8 mouse cellular contexts compared by ENCODE assay signal in genomic region chr3:95142617-95143011, GRCm38 (mm10). TPM values are rescaled to one million over a fixed set of nuclear protein-coding genes. Genes with fewer than 3 reads are reported as not detected.
A peak's percentile ranks its signal among the peaks of the same experiment; 100 is the strongest.
DNase-seq lines count a peak whose midpoint lies in the region; ATAC-seq lines count a peak whose summit lies in the region.

No protein-coding gene starts in this region.

- 11% methylated on average over 5 of the region's 5 CpGs for WGBS in embryonic facial prominence, embryonic 11.5 days
- 10% methylated on average over 5 of the region's 5 CpGs for WGBS in kidney, embryonic 15.5 days
- 11% methylated on average over 5 of the region's 5 CpGs for WGBS in liver, embryonic 11.5 days

- no peaks in the 10 kb centered on the region; the same call in 1 of the 2 replicates for H3K36me3 ChIP-seq in embryonic facial prominence, embryonic 11.5 days (replicated peaks; ENCODE audit: control insufficient read depth, insufficient read depth, low read depth, low read length)
- H3K36me3 ChIP-seq in kidney, embryonic 15.5 days: peaks cover 20% of the 10 kb centered on the region
- no peaks in the 10 kb centered on the region for H3K36me3 ChIP-seq in liver, embryonic 11.5 days (ENCODE audit: control insufficient read depth, insufficient read depth, low read length)

- no peak overlapping the region for H3K4me2 ChIP-seq in embryonic facial prominence, embryonic 11.5 days (ENCODE audit: low read depth, low read length)
- no peak overlapping the region for H3K4me2 ChIP-seq in kidney, embryonic 15.5 days
- peak overlapping the region; percentile 6 for H3K4me2 ChIP-seq in liver, embryonic 11.5 days

- H3K9me3 ChIP-seq in embryonic facial prominence, embryonic 11.5 days (replicated peaks; ENCODE audit: control insufficient read depth, low read length): no peaks in the 10 kb centered on the region
- no peaks in the 10 kb centered on the region for H3K9me3 ChIP-seq in kidney, embryonic 15.5 days (replicated peaks)
- no peaks in the 10 kb centered on the region for H3K9me3 ChIP-seq in liver, embryonic 11.5 days (ENCODE audit: control insufficient read depth, low read length)

- no peaks in the 10 kb centered on the region for H3K27me3 ChIP-seq in embryonic facial prominence, embryonic 11.5 days (ENCODE audit: control insufficient read depth, insufficient read depth, low read length)
- H3K27me3 ChIP-seq in kidney, embryonic 15.5 days: no peaks in the 10 kb centered on the region
- no peaks in the 10 kb centered on the region for H3K27me3 ChIP-seq in liver, embryonic 11.5 days (replicated peaks; ENCODE audit: control insufficient read depth, insufficient read depth, low read length)

- peak; percentile 91 for DNase-seq in 3T3-L1 (ENCODE audit: low read depth, low spot score)
- peak; percentile 92 for DNase-seq in adrenal gland, postnatal 14 days
- DNase-seq in embryonic facial prominence, embryonic 11.5 days (ENCODE audit: low spot score): peak; percentile 88
- peak; percentile 70 to 88 for DNase-seq in heart, adult 9 months (ENCODE audit: low spot score in 2 of 2)
- peak; percentile 81 for DNase-seq in liver, embryonic 11.5 days (ENCODE audit: low spot score)
- DNase-seq in spleen, postnatal 36 days (ENCODE audit: low spot score in 2 of 2): peak; percentile 84 to 87

- no peak overlapping the region for H3K4me3 ChIP-seq in embryonic facial prominence, embryonic 11.5 days (ENCODE audit: low read depth, low read length)
- H3K4me3 ChIP-seq in kidney, embryonic 15.5 days (replicated peaks): no peak overlapping the region
- H3K4me3 ChIP-seq in liver, embryonic 11.5 days (ENCODE audit: low read depth, low read length): no peak overlapping the region; the same call in 1 of the 2 replicates

- H3K27ac ChIP-seq in embryonic facial prominence, embryonic 11.5 days (replicated peaks; ENCODE audit: low read depth, low read length): no peak overlapping the region
- H3K27ac ChIP-seq in kidney, embryonic 15.5 days: no peak overlapping the region
- no peak overlapping the region for H3K27ac ChIP-seq in liver, embryonic 11.5 days (ENCODE audit: low read depth, low read length)

- no peaks in the 10 kb centered on the region for H3K4me1 ChIP-seq in embryonic facial prominence, embryonic 11.5 days (ENCODE audit: control insufficient read depth, insufficient read depth, low read length)
- H3K4me1 ChIP-seq in kidney, embryonic 15.5 days: peaks cover 3% of the 10 kb centered on the region; the same call in 1 of the 2 replicates
- H3K4me1 ChIP-seq in liver, embryonic 11.5 days (replicated peaks; ENCODE audit: control insufficient read depth, insufficient read depth, low read length): peaks cover 7% of the 10 kb centered on the region

- 0 out of 2 replicates have a peak, but pooled peaks have one; percentile 56 for ATAC-seq in embryonic facial prominence, embryonic 11.5 days (replicated peaks; ENCODE audit: insufficient number of reproducible peaks, low FRiP score, low TSS enrichment, low read depth)
- peak; percentile 59 for ATAC-seq in kidney, embryonic 15.5 days (replicated peaks; ENCODE audit: low FRiP score)
- peak; percentile 81 for ATAC-seq in liver, embryonic 11.5 days (replicated peaks; ENCODE audit: low FRiP score)
- ATAC-seq in monocyte, adult 5-6 weeks (replicated peaks; ENCODE audit: insufficient number of reproducible peaks, low FRiP score, low TSS enrichment, poor library complexity, severe bottlenecking): peak; percentile 68

- no peak overlapping the region for H3K9ac ChIP-seq in embryonic facial prominence, embryonic 11.5 days (replicated peaks; ENCODE audit: low read length)
- no peak overlapping the region for H3K9ac ChIP-seq in kidney, embryonic 15.5 days
- H3K9ac ChIP-seq in liver, embryonic 11.5 days (ENCODE audit: low read depth, low read length): no peak overlapping the region

RNA-seq across cellular contexts. Expression of gene Tnfaip8l2, which starts 0.5 kb away (rescaled TPM):
- total RNA-seq in adrenal gland, postnatal 14 days (2021): 1.7 and 7.8 TPM in 2 replicates
- polyA plus RNA-seq in embryonic facial prominence, embryonic 11.5 days (2014; fragmentation: Nextera tagmentation; extraction: Ambion mirVana): 2.0 and 2.5 TPM in 2 replicates
- 2.7 and 2.9 TPM in 2 replicates for polyA plus RNA-seq in kidney, embryonic 15.5 days (2015; fragmentation: Nextera tagmentation; extraction: Ambion mirVana)
- 4.8 and 5.4 TPM in 2 replicates for polyA plus RNA-seq in liver, embryonic 11.5 days (2014; fragmentation: Nextera tagmentation; extraction: Ambion mirVana)
- total RNA-seq in monocyte, adult 5-6 weeks (2017): 63.2 to 73.9 TPM (median 73.1 TPM) in 3 replicates

RNA-seq across cellular contexts. Expression of gene Lysmd1, which starts 8.7 kb away (rescaled TPM):
- total RNA-seq in adrenal gland, postnatal 14 days (2021): 9.0 and 11.3 TPM in 2 replicates
- polyA plus RNA-seq in embryonic facial prominence, embryonic 11.5 days (2014; fragmentation: Nextera tagmentation; extraction: Ambion mirVana): 13.2 and 15.1 TPM in 2 replicates
- 14.5 and 15.5 TPM in 2 replicates for polyA plus RNA-seq in kidney, embryonic 15.5 days (2015; fragmentation: Nextera tagmentation; extraction: Ambion mirVana)
- 8.9 and 9.1 TPM in 2 replicates for polyA plus RNA-seq in liver, embryonic 11.5 days (2014; fragmentation: Nextera tagmentation; extraction: Ambion mirVana)
- total RNA-seq in monocyte, adult 5-6 weeks (2017): 4.1 to 5.9 TPM (median 5.7 TPM) in 3 replicates

RNA-seq across cellular contexts. Expression of gene Scnm1, which starts 8.8 kb away (rescaled TPM):
- 39.8 and 43.6 TPM in 2 replicates for total RNA-seq in adrenal gland, postnatal 14 days (2021)
- polyA plus RNA-seq in embryonic facial prominence, embryonic 11.5 days (2014; fragmentation: Nextera tagmentation; extraction: Ambion mirVana): 71.8 and 84.0 TPM in 2 replicates
- 67.7 and 71.6 TPM in 2 replicates for polyA plus RNA-seq in kidney, embryonic 15.5 days (2015; fragmentation: Nextera tagmentation; extraction: Ambion mirVana)
- polyA plus RNA-seq in liver, embryonic 11.5 days (2014; fragmentation: Nextera tagmentation; extraction: Ambion mirVana): 53.1 and 58.5 TPM in 2 replicates
- 65.3 to 128 TPM (median 82.5 TPM) in 3 replicates for total RNA-seq in monocyte, adult 5-6 weeks (2017)

RNA-seq across cellular contexts. Expression of gene Sema6c, which starts 17.6 kb away (rescaled TPM):
- 2.8 and 5.4 TPM in 2 replicates for total RNA-seq in adrenal gland, postnatal 14 days (2021)
- polyA plus RNA-seq in embryonic facial prominence, embryonic 11.5 days (2014; fragmentation: Nextera tagmentation; extraction: Ambion mirVana): 8.6 and 9.5 TPM in 2 replicates
- polyA plus RNA-seq in kidney, embryonic 15.5 days (2015; fragmentation: Nextera tagmentation; extraction: Ambion mirVana): 3.9 and 4.5 TPM in 2 replicates
- polyA plus RNA-seq in liver, embryonic 11.5 days (2014; fragmentation: Nextera tagmentation; extraction: Ambion mirVana): 2.5 and 2.8 TPM in 2 replicates
- total RNA-seq in monocyte, adult 5-6 weeks (2017): not detected in 3 replicates

RNA-seq across cellular contexts. Expression of gene Tmod4, which starts 18.3 kb away (rescaled TPM):
- total RNA-seq in adrenal gland, postnatal 14 days (2021): 1.4 TPM in 1 of 2 replicates, not detected in the other
- 0.28 and 0.42 TPM in 2 replicates for polyA plus RNA-seq in embryonic facial prominence, embryonic 11.5 days (2014; fragmentation: Nextera tagmentation; extraction: Ambion mirVana)
- polyA plus RNA-seq in kidney, embryonic 15.5 days (2015; fragmentation: Nextera tagmentation; extraction: Ambion mirVana): 0.93 and 1.9 TPM in 2 replicates
- 1.1 TPM in 2 replicates for polyA plus RNA-seq in liver, embryonic 11.5 days (2014; fragmentation: Nextera tagmentation; extraction: Ambion mirVana)
- not detected in 3 replicates for total RNA-seq in monocyte, adult 5-6 weeks (2017)
